Mouse (Mus musculus) ovary, postnatal 14 days (tissue): Measurements from ENCODE around the gene Yjefn3.
A peak's percentile ranks its signal among the peaks of the same experiment; 100 is the strongest.
"Not testable (repeated sequence)": the region's sequence is repeated elsewhere in the genome, so short reads cannot be mapped to it uniquely, and the experiment has no call there.

Experiments
- DNase-seq: peaks from one replicate; pipeline ENCODE4 v3.0.0; 2022; ENCODE audit warnings: low spot score

Gene Yjefn3

GRCm38 (mm10) chr8:69902163-69903062 lies at the start of gene Yjefn3, which contains the start of the genes Tssk6 and Ndufa13:
Yjefn3 (minus strand) TSS chr8:69902712.
Tssk6 (plus strand) TSS chr8:69902184.
Ndufa13 (minus strand) TSS chr8:69902558.
- peak; percentile 39 for DNase-seq

DNA sequence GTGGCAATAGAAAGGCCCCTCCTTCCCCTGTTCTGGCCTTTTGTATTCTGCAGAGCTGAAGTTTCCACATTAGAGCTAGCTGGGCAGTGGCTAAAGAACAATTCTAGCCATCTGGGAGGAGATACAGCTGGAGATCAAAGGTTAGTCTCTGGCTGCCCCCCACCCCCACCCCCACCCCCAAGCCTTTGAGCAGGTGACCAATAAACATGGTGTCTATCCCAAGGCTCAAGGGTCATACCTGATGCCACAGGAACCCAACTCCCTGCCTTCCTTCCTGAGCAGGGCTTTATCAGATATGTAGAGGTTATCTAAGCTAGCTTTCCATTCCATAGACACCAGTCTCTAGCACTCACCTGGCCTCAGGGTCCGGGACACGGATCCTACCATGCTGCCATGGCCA lies 47.8 kb upstream of the Yjefn3 start:
- DNase-seq: no peak

- not testable (repeated sequence) for DNase-seq
Measured at GRCm38 (mm10) chr8:69942495-69942894, 40.0 kb upstream of the Yjefn3 start.

- no peak for DNase-seq
Measured at GRCm38 (mm10) chr8:69940386-69940785, 37.9 kb upstream of the Yjefn3 start.

GRCm38 (mm10) chr8:69939633-69940032 lies 37.1 kb upstream of the Yjefn3 start:
- no peak for DNase-seq

- DNase-seq: no peak
Measured at GRCm38 (mm10) chr8:69938245-69938982, 35.9 kb upstream of the Yjefn3 start.

DNA sequence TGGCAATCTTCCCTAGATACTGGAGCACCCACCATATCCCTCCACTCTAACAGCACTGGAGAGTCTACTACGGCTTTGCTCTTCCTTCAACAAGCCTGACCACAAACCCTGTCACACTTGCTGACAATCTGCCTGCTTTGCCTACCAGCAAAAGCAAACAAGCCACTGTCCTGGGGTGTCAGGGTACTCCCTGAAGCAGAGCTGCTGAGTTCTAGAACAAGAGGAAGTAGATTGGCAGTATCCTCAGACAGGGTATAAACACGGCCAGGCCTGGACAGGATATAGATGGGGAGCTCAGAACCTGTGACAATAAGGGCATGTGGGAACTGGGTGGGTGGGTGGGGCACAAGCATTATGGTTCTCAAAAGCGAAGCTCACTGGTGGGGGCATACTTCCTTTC lies 35.0 kb upstream of the Yjefn3 start:
- DNase-seq: no peak

GRCm38 (mm10) chr8:69936050-69936794 lies 33.7 kb upstream of the Yjefn3 start:
- DNase-seq: no peak

DNA sequence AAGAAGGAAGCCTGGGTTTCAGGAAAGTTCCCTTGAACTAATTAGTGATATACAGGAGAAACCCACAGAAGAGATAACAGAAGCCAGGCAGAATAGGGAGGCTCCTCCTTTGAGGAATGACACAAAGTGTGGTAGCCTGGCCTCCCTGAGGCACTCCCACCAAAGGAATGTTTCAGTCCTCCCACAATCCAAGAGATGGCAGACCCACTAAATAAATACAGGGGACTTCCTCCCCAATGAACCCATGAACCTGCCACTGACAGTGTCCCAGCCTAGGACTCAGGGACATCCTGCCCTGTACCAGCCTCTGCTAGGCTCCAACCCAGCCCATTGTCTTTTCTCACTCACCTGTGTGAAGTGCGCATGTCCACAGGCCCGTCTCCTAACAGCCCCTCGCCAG lies 32.9 kb upstream of the Yjefn3 start:
- no peak for DNase-seq

GRCm38 (mm10) chr8:69934582-69934981 lies 32.1 kb upstream of the Yjefn3 start:
- DNase-seq: no peak

DNA sequence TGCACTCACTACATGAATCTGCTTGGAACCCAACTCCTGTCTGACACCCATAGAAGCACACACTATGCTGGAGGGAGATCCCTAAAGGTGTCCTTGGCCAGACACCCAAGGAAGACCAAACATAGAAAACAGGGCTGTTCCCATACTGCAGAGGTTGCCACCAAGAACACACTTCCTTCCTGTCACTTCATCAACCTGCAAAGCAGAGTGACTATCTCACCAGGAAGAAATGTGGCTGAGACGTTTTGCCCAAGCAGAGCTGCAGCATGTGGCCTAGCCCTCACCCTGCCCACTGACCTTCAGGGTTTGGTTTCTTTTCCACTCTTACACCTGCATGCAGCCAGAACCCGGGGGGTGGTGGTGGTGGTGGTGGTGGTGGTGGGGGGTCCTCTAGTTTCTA lies 31.3 kb upstream of the Yjefn3 start:
- no peak for DNase-seq

DNA sequence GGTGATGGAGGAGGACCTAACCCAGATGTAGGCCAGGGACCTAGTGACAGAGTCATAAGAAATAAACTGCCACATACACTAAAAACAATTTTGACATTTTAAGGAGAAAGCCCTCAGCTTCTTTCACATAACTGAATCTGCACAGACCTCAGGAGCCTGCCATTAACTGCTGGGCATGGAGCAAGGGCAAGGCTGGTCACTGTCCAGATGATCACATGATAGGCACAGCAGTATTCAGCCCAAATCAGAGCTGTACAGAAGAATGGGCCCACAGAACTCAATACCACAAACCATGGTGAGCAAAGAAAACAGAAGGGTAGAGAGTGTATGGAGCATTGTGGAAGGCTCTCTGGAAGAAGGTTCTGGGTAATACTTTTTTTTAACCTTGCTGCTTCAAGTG lies 24.4 kb upstream of the Yjefn3 start:
- DNase-seq: no peak

DNA sequence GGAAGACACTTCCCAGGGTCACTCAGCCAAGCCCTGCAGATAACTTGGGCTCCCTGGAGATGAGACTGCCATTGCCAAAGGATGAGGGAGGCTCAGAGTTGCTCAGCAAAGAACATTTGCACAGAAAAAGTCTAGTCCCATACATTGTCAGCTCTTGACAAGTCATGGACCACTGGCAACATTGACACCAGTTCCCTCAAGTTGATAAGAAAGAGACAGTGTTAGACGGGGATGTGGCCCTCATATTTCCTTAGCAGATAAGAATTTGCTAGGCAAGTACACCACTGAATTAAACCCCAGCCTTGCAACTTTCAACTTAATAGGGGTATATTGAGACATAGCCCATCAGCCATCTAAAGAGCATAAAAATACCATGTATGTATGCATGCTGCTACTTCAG lies 21.5 kb upstream of the Yjefn3 start:
- DNase-seq: no peak

DNA sequence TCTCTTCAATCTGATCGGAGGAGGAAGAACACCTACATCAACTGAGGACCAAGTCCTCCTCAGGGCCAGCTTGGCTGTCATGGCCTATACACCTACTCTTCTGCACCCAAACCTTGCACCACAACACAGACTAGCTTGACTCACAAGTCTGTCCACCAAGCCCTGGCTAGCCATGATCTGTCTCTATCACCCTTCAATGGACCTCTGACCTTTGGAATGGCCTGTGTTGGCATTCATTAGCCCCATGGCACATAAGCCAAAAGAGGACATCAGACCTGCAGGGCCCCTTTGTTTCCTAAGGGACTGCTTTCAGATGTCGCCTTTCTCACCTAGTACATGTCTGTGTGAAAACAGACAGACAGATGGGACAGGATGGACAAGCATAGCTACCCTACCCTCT lies 18.6 kb upstream of the Yjefn3 start:
- DNase-seq: no peak

DNA sequence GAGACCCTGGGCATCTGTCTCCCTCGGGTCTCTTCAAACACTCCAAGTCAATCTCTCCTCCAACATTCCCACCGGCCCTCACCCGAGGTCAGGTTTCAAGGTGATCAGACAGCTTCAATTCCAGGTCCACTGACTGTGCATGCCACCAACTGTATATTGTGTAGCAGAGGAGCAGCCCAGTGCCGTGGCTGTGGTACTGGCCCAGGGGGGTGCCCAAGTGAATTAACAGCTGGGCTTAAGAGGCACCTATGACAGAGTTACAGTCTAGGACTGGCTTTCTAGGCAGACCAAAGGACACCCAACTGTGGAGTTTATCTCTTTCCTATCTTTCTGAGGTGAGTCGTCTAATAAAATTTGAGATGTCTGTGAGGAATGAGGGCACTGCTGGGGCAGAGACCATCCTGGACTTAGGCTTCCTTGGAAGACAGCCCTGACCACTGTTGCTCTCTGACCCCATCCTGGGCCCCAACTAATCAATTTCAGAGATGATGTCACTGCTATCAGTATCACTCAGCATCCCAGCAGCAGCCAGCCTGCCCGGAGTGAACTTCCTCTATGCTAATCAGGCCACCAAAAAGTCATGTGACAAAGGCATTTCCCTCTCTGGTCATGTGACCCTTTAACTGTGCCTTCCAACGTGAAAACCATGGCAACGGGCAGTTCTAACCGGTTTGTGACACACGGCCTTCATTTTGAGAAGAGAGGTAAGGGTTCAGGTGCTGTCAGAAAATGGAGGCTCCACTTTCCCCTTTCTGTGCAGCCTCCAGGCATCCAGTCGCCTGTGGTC lies 17.6 kb upstream of the Yjefn3 start:
- DNase-seq: no peak

GRCm38 (mm10) chr8:69919010-69919409 lies 16.5 kb upstream of the Yjefn3 start:
- DNase-seq: peak; percentile 73

DNA sequence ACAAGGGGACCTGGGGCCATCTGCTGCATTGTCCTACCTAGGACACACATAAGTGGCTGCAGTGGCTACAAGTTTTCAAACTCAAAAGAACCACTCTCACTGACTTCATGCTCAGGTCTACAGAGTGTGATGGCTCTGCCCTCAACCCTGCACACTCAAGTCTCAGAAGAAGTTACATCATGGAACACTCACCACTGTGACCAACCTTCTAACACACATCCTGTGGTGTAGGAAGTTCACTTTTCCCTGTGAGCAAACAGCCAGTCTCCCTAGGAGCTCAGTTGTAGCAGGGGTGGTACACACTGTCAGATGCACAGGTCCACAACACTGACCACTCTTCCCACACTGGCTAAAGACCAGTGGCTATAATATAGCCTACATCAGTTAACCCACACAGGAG lies 16.0 kb upstream of the Yjefn3 start:
- DNase-seq: no peak

DNA sequence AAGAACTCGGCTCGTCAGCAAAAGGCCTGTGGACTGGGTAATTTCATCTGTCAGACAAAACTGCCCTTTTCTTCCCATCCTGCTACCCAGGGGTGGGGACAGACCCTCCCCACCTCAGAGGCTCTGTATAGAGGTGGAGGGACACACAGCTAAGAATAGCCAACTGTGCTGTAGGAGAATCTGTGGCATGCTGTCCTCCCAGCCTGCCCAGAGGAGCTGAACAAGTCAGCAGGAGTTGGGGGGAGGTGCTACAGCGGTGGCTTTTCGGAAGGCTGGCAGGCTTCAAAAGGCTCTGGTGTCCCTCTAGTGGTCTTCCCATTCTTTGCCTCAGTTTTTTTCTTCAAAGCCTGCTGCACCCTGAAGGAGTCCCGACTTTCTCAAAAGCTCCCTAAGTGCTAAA lies 13.2 kb upstream of the Yjefn3 start:
- no peak for DNase-seq

- no peak for DNase-seq
Measured at GRCm38 (mm10) chr8:69914526-69914925, 12.0 kb upstream of the Yjefn3 start.

- DNase-seq: no peak
Measured at GRCm38 (mm10) chr8:69912478-69913074, 10.1 kb upstream of the Yjefn3 start.

DNA sequence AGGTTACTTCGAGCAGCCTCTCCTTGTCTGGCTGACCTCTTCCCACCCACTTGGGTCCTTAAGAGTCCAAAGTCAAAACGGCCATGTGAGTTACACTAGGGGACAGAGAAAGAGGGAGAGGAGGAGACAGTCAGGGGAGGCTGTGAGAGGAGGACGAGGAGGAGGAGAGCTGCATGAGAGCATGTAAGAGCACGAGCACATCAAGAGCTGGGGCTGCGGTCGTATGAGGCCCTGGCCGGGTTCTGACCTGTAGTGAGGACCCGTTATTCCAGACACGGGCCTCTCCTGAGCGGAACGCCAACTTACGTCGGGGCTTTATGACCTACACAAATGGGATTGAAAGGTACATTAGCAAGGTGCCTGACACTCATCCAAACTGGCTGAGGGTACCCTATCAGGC lies 9.4 kb upstream of the Yjefn3 start:
- DNase-seq: no peak
